Mouse (Mus musculus): ENCODE results near the gene Mcub.

DNA sequence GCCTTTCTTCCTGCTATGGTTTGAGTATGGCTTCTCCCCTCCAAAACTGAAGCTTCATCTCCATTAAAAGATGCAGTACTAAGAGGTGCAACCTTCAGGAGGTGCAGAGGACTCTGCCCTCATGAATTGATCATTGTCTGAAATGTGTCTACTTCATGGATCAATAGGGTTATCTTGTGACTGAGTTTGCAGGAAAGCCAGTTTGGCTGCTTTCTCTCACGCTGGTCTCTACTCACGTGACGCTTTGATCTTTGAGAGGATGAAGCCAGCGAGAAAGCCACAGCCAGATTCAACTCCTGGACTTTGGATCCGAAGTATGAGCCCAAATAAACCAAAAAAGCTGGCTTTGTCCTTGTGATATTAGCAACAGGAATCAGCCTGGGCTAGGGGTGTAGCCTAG lies 83.6 kb downstream of the Mcub start:
- TF ChIP-seq CTCF (IDR thresholded peaks at IDR 0.05; ENCODE audit: low read depth) (no peak), EP300 (optimal IDR thresholded peaks at IDR 0.05) (no peak)

Measured in stomach, postnatal 0 days (tissue).